Mouse (Mus musculus) liver, embryonic 14.5 days (tissue): Measurements from ENCODE around the gene Col26a1.

Experiments
- CTCF ChIP-seq: IDR thresholded peaks from 2 replicates; pipeline ENCODE4 v1.5.1; 2016; ENCODE audit warnings: antibody characterized with exemption, low read depth, control low read depth
- EP300 ChIP-seq: IDR thresholded peaks from 2 replicates; pipeline ENCODE4 v1.6.1; 2016; ENCODE audit warnings: antibody characterized with exemption, low read depth

- TF ChIP-seq CTCF (no peak), EP300 (no peak)
Measured at GRCm38 (mm10) chr5:136872417-136872816, 10.6 kb downstream of the Col26a1 start.
